Mouse (Mus musculus): ENCODE results near the gene Nfix. TPM values are rescaled to one million over a fixed set of nuclear protein-coding genes. Genes with fewer than 3 reads are reported as not detected.
A peak's percentile ranks its signal among the peaks of the same experiment; 100 is the strongest.

The Nfix gene
- polyA plus RNA-seq, 1 experiment from 2014 or later: 145 TPM

- H3K36me3 ChIP-seq (ENCODE audit: poor library complexity, severe bottlenecking): no peaks in the 10 kb centered on the region
- H3K27ac ChIP-seq: no peak overlapping the region
- H3K4me3 ChIP-seq: peak overlapping the region; percentile 25; the same call in 1 of the 2 replicates
- 0 out of 2 replicates have a peak, but pooled peaks cover 3% of the 10 kb centered on the region for H3K27me3 ChIP-seq
- WGBS: under 1% methylated on average over 18 of the region's 18 CpGs
- H3K4me2 ChIP-seq: peak overlapping the region; percentile 56
- peaks cover 9% of the 10 kb centered on the region for H3K4me1 ChIP-seq
- no peak overlapping the region; the same call in 1 of the 2 replicates for H3K9ac ChIP-seq
- H3K9me3 ChIP-seq (replicated peaks): no peaks in the 10 kb centered on the region
- ATAC-seq: peak; percentile 88
Observed at GRCm38 (mm10) chr8:84823653-84824052, 23.5 kb upstream of the Nfix start.

- no peak within 1 kb of the TSS; the same call in 1 of the 2 replicates for H3K9ac ChIP-seq
Observed at GRCm38 (mm10) chr8:84822723-84823122, 22.6 kb upstream of the Nfix start, which contains the start of gene Dand5. Gene Dand5, minus strand, starts transcription at chr8:84822823.

GRCm38 (mm10) chr8:84816117-84816516 is 16.0 kb upstream of the Nfix start:
- H3K4me3 ChIP-seq: no peak overlapping the region
- H3K27me3 ChIP-seq: no peaks in the 10 kb centered on the region
- ATAC-seq: no peak
- WGBS: 74% methylated on average over 17 of the region's 17 CpGs
- H3K36me3 ChIP-seq (ENCODE audit: poor library complexity, severe bottlenecking): no peaks in the 10 kb centered on the region
- H3K9ac ChIP-seq: no peak overlapping the region
- H3K4me2 ChIP-seq: no peak overlapping the region
- 0 out of 2 replicates have a peak overlapping the region, but pooled peaks have one; percentile 97 for H3K27ac ChIP-seq
- no peaks in the 10 kb centered on the region for H3K9me3 ChIP-seq (replicated peaks)
- H3K4me1 ChIP-seq: peaks cover 43% of the 10 kb centered on the region

More at GRCm38 (mm10) chr8:84822723-84823122, 22.6 kb upstream of the Nfix start, which contains the start of gene Dand5:
- peak within 1 kb of the TSS; percentile 56 for H3K4me2 ChIP-seq
- peak within 1 kb of the TSS; percentile 25; the same call in 1 of the 2 replicates for H3K4me3 ChIP-seq
- no peak for ATAC-seq
- no peak within 1 kb of the TSS for H3K27ac ChIP-seq
- 32% methylated on average over 3 of the region's 3 CpGs for WGBS
- 0 out of 2 replicates have a peak, but pooled peaks cover 3% of the 10 kb centered on the region for H3K27me3 ChIP-seq
- H3K36me3 ChIP-seq (ENCODE audit: poor library complexity, severe bottlenecking): no peaks in the 10 kb centered on the region
- no peaks in the 10 kb centered on the region for H3K9me3 ChIP-seq (replicated peaks)
- H3K4me1 ChIP-seq: peaks cover 9% of the 10 kb centered on the region

GRCm38 (mm10) chr8:84815547-84815946 is 15.4 kb upstream of the Nfix start:
- no peak overlapping the region for H3K9ac ChIP-seq
- whole genome bisulfite sequencing: 10% methylated on average over 9 of the region's 9 CpGs
- H3K4me3 ChIP-seq: no peak overlapping the region

GRCm38 (mm10) chr8:84814555-84815441 is 14.7 kb upstream of the Nfix start:
- Histone ChIP-seq H3K27me3 (no peaks in the 10 kb centered on the region), H3K27ac (peak overlapping the region; percentile 97), H3K4me3 (no peak overlapping the region), H3K4me2 (peak overlapping the region; percentile 37), H3K4me1 (peaks cover 54% of the 10 kb centered on the region), H3K36me3 (ENCODE audit: poor library complexity, severe bottlenecking) (no peaks in the 10 kb centered on the region), H3K9ac (0 out of 2 replicates have a peak overlapping the region, but pooled peaks have one; percentile 43), H3K9me3 (replicated peaks) (no peaks in the 10 kb centered on the region)
- 36% methylated on average over 19 of the region's 19 CpGs for WGBS
- peak; percentile 55 for ATAC-seq

More at GRCm38 (mm10) chr8:84815547-84815946, 15.4 kb upstream of the Nfix start:
- H3K27ac ChIP-seq: peak overlapping the region; percentile 97
- H3K4me2 ChIP-seq: peak overlapping the region; percentile 37
- H3K27me3 ChIP-seq: no peaks in the 10 kb centered on the region
- H3K4me1 ChIP-seq: peaks cover 48% of the 10 kb centered on the region
- no peaks in the 10 kb centered on the region for H3K9me3 ChIP-seq (replicated peaks)
- ATAC-seq: peak; percentile 37; the same call in 1 of the 2 replicates
- H3K36me3 ChIP-seq (ENCODE audit: poor library complexity, severe bottlenecking): no peaks in the 10 kb centered on the region

GRCm38 (mm10) chr8:84814240-84814554 is 14.1 kb upstream of the Nfix start:
- peak; percentile 42 for ATAC-seq
- Histone ChIP-seq H3K4me2 (peak overlapping the region; percentile 37), H3K9me3 (replicated peaks) (no peaks in the 10 kb centered on the region), H3K9ac (0 out of 2 replicates have a peak overlapping the region, but pooled peaks have one; percentile 6), H3K27me3 (no peaks in the 10 kb centered on the region), H3K27ac (peak overlapping the region; percentile 97), H3K4me3 (no peak overlapping the region), H3K4me1 (peaks cover 60% of the 10 kb centered on the region), H3K36me3 (ENCODE audit: poor library complexity, severe bottlenecking) (no peaks in the 10 kb centered on the region)
- 77% methylated on average over 11 of the region's 11 CpGs for WGBS

GRCm38 (mm10) chr8:84813830-84814229 is 13.7 kb upstream of the Nfix start:
- H3K4me3 ChIP-seq: no peak overlapping the region
- no peaks in the 10 kb centered on the region for H3K36me3 ChIP-seq (ENCODE audit: poor library complexity, severe bottlenecking)
- 0 out of 2 replicates have a peak overlapping the region, but pooled peaks have one; percentile 6 for H3K9ac ChIP-seq
- peaks cover 63% of the 10 kb centered on the region for H3K4me1 ChIP-seq
- H3K27me3 ChIP-seq: no peaks in the 10 kb centered on the region
- peak overlapping the region; percentile 37; the same call in 1 of the 2 replicates for H3K4me2 ChIP-seq
- 79% methylated on average over 3 of the region's 3 CpGs for WGBS
- no peak for ATAC-seq
- no peaks in the 10 kb centered on the region for H3K9me3 ChIP-seq (replicated peaks)
- peak overlapping the region; percentile 97 for H3K27ac ChIP-seq

- no peak overlapping the region for H3K4me2 ChIP-seq
- H3K4me3 ChIP-seq: no peak overlapping the region
- H3K4me1 ChIP-seq: peaks cover 67% of the 10 kb centered on the region
- peak overlapping the region; percentile 97 for H3K27ac ChIP-seq
- H3K27me3 ChIP-seq: no peaks in the 10 kb centered on the region
- H3K9me3 ChIP-seq (replicated peaks): no peaks in the 10 kb centered on the region
- WGBS: 1% methylated on average over 5 of the region's 5 CpGs
- no peaks in the 10 kb centered on the region for H3K36me3 ChIP-seq (ENCODE audit: poor library complexity, severe bottlenecking)
- 0 out of 2 replicates have a peak, but pooled peaks have one; percentile 9 for ATAC-seq
- no peak overlapping the region for H3K9ac ChIP-seq
Observed at GRCm38 (mm10) chr8:84813059-84813458, 12.9 kb upstream of the Nfix start.

- Histone ChIP-seq H3K4me2 (peak overlapping the region; percentile 55), H3K4me3 (peak overlapping the region; percentile 20), H3K27ac (peak overlapping the region; percentile 71), H3K9ac (peak overlapping the region; percentile 28), H3K36me3 (ENCODE audit: poor library complexity, severe bottlenecking) (no peaks in the 10 kb centered on the region), H3K9me3 (replicated peaks) (no peaks in the 10 kb centered on the region), H3K4me1 (peaks cover 67% of the 10 kb centered on the region), H3K27me3 (peaks cover 5% of the 10 kb centered on the region; the same call in 1 of the 2 replicates)
- no peak for ATAC-seq
- 11% methylated on average over 10 of the region's 10 CpGs for WGBS
Observed at GRCm38 (mm10) chr8:84811303-84811702, 11.2 kb upstream of the Nfix start.

GRCm38 (mm10) chr8:84810896-84811295 is 10.8 kb upstream of the Nfix start:
- under 1% methylated on average over 32 of the region's 32 CpGs for WGBS
- ATAC-seq: peak; percentile 79
- H3K4me3 ChIP-seq: peak overlapping the region; percentile 20
- peak overlapping the region; percentile 28 for H3K9ac ChIP-seq
- H3K9me3 ChIP-seq (replicated peaks): no peaks in the 10 kb centered on the region
- peak overlapping the region; percentile 71 for H3K27ac ChIP-seq
- H3K4me1 ChIP-seq: peaks cover 67% of the 10 kb centered on the region
- H3K27me3 ChIP-seq: peaks cover 9% of the 10 kb centered on the region; the same call in 1 of the 2 replicates
- H3K36me3 ChIP-seq (ENCODE audit: poor library complexity, severe bottlenecking): no peaks in the 10 kb centered on the region
- peak overlapping the region; percentile 55 for H3K4me2 ChIP-seq

- H3K27me3 ChIP-seq: peaks cover 14% of the 10 kb centered on the region; the same call in 1 of the 2 replicates
- no peak for ATAC-seq
- H3K4me1 ChIP-seq: peaks cover 58% of the 10 kb centered on the region
Observed at GRCm38 (mm10) chr8:84809941-84810280, 9.8 kb upstream of the Nfix start.

More at GRCm38 (mm10) chr8:84809941-84810280, 9.8 kb upstream of the Nfix start:
- WGBS: 71% methylated on average over 5 of the region's 5 CpGs
- Histone ChIP-seq H3K4me2 (no peak overlapping the region), H3K9ac (no peak overlapping the region), H3K4me3 (no peak overlapping the region), H3K36me3 (ENCODE audit: poor library complexity, severe bottlenecking) (no peaks in the 10 kb centered on the region), H3K9me3 (replicated peaks) (no peaks in the 10 kb centered on the region), H3K27ac (peak overlapping the region; percentile 49; the same call in 1 of the 2 replicates)
